Mouse (Mus musculus): ENCODE measurements around the gene Samd4b. TPM values are rescaled to one million over a fixed set of nuclear protein-coding genes. Genes with fewer than 3 reads are reported as not detected.
A peak's percentile ranks its signal among the peaks of the same experiment; 100 is the strongest.

The Samd4b gene
- total and polyA plus RNA-seq, 2 experiments from 2014 or later, result 12.4 to 53.5 TPM

DNA sequence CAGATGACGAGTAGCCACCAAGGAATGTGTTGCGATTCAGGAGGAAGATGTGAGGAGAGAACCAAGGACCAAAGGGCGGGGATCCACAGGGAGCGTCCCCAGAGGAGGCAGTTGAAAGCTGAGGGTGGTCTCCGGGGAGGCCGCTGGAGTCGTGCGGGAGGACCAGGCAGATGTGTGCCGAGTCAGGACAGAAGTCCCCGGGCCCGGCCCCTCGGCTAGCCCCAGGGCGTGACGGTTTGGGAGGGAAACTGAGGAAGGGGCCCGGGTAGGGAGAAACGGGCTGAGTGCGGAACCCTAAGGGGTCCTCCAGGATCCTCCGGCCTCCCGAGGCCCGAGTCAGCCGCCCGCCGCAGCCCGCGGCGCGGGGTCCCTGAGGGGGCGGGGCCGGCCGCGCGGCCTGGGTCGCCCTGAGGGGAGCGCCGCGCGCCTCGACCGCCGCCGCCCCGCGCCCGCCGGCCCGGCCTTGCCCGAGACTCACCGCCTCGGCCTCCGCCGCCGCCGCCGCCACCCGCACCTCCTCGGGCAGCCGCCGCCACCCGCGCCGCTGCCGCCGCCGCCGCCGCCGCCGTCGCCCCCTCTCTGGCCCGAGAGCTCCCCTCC, 162.2 kb downstream of the Samd4b start:
- Histone ChIP-seq H3K4me1 (ENCODE audit: control insufficient read depth, insufficient read depth) (peaks cover 47% of the 10 kb centered on the region), H3K36me3 (replicated peaks; ENCODE audit: control insufficient read depth, insufficient read depth, low read length) (0 out of 2 replicates have a peak, but pooled peaks cover 2% of the 10 kb centered on the region), H3K9me3 (replicated peaks; ENCODE audit: control insufficient read depth, low read length) (no peaks in the 10 kb centered on the region), H3K4me3 (ENCODE audit: low read depth, low read length) (peak overlapping the region; percentile 85), H3K9ac (replicated peaks; ENCODE audit: low read depth, low read length) (peak overlapping the region; percentile 96), H3K27me3 (ENCODE audit: control insufficient read depth, insufficient read depth, low read length) (no peaks in the 10 kb centered on the region), H3K27ac (ENCODE audit: low read depth) (peak overlapping the region; percentile 69), H3K4me2 (ENCODE audit: low read depth, low read length) (peak overlapping the region; percentile 87)
- DNase-seq (ENCODE audit: low spot score), result no peak
- TF ChIP-seq CTCF (IDR thresholded peaks at IDR 0.05; ENCODE audit: low read depth), result no peak
- no peak for TF ChIP-seq EP300 (IDR thresholded peaks at IDR 0.05; ENCODE audit: low read depth)
- ATAC-seq (ENCODE audit: insufficient read depth, low read depth), result peak; percentile 1; the same call in 1 of the 2 replicates
- 2% methylated on average over 18 of the region's 70 CpGs for WGBS

DNA sequence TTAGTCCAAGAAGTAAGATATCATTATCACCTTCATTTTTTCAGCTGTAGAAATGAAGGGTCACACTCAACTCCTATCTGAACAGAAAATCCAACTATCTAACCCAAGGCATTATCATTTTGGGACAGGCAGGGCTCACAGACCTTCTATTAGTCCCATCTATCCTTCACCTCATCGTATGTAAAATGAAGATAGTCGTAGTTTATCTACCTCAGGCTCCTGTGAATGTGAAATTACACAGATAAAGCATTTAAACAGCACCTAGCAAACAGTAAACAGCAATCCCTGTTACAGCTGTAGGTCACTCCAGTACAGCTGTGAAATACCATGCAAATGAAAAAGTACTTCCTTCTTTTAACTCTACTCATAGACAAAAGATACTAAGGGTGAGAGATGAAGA, 165.7 kb downstream of the Samd4b start:
- H3K4me3 ChIP-seq (ENCODE audit: low read depth, low read length), result no peak overlapping the region
- peak overlapping the region; percentile 24 for H3K4me2 ChIP-seq (ENCODE audit: low read depth, low read length)
- no peaks in the 10 kb centered on the region for H3K9me3 ChIP-seq (replicated peaks; ENCODE audit: control insufficient read depth, low read length)
- DNase-seq (ENCODE audit: low spot score) (no peak), ATAC-seq (ENCODE audit: insufficient read depth, low read depth) (no peak)
- H3K27ac ChIP-seq (ENCODE audit: low read depth), result peak overlapping the region; percentile 74
- 48% methylated on average over 2 of the region's 2 CpGs for WGBS
- peak overlapping the region; percentile 18; the same call in 1 of the 2 replicates for H3K9ac ChIP-seq (replicated peaks; ENCODE audit: low read depth, low read length)
- H3K4me1 ChIP-seq (ENCODE audit: control insufficient read depth, insufficient read depth), result peaks cover 67% of the 10 kb centered on the region
- no peak for TF ChIP-seq CTCF (IDR thresholded peaks at IDR 0.05; ENCODE audit: low read depth)
- TF ChIP-seq EP300 (IDR thresholded peaks at IDR 0.05; ENCODE audit: low read depth), result no peak
- H3K27me3 ChIP-seq (ENCODE audit: control insufficient read depth, insufficient read depth, low read length), result no peaks in the 10 kb centered on the region
- H3K36me3 ChIP-seq (replicated peaks; ENCODE audit: control insufficient read depth, insufficient read depth, low read length), result 0 out of 2 replicates have a peak, but pooled peaks cover 3% of the 10 kb centered on the region

DNA sequence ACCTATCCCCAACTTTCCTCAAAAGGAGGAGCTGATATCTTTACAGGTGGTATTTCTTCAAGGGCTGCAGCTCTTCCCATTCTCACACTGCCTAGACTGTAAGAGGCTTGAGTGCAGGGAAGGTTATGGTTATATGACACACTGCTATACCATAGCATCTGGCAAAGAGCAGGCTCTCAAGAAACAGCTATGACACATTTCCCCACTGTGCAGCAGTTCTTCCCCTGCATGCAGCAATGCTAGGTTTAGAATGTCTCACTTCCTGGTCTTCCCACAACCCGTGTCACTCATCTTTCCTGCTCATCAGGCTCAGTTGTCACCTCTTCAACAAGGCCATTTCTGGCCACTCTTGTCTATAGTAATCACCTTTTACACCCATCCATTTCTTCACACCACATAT, 167.4 kb downstream of the Samd4b start:
- no peak overlapping the region for H3K4me2 ChIP-seq (ENCODE audit: low read depth, low read length)
- no peak for DNase-seq (ENCODE audit: low spot score)
- ATAC-seq (ENCODE audit: insufficient read depth, low read depth), result no peak
- 19% methylated on average over 1 of the region's 1 CpGs for WGBS
- H3K4me3 ChIP-seq (ENCODE audit: low read depth, low read length), result no peak overlapping the region
- H3K36me3 ChIP-seq (replicated peaks; ENCODE audit: control insufficient read depth, insufficient read depth, low read length), result 0 out of 2 replicates have a peak, but pooled peaks cover 3% of the 10 kb centered on the region
- H3K9ac ChIP-seq (replicated peaks; ENCODE audit: low read depth, low read length), result no peak overlapping the region
- H3K4me1 ChIP-seq (ENCODE audit: control insufficient read depth, insufficient read depth), result peaks cover 67% of the 10 kb centered on the region
- TF ChIP-seq EP300 (IDR thresholded peaks at IDR 0.05; ENCODE audit: low read depth) (no peak), CTCF (IDR thresholded peaks at IDR 0.05; ENCODE audit: low read depth) (no peak)
- H3K9me3 ChIP-seq (replicated peaks; ENCODE audit: control insufficient read depth, low read length), result no peaks in the 10 kb centered on the region
- H3K27me3 ChIP-seq (ENCODE audit: control insufficient read depth, insufficient read depth, low read length), result no peaks in the 10 kb centered on the region
- no peak overlapping the region for H3K27ac ChIP-seq (ENCODE audit: low read depth)

DNA sequence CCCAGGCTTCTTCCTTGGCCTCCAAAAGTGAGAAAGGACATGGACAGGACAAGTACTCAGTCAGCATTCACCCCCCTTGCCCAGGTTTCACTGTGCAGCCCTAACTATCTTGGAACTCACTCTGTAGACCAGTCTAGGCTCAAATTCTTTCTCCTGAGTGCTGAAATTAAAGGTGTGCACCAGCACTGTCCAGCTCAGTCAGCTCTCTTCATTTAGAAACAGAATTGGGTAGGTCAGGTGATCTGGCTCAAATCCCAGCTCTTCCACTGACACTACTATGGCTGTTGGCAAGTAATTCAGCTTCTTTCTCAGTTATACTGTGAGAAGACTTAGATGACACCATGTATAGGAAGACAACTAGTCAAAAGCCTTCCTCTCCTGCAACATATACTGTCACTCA, 170.2 kb downstream of the Samd4b start:
- no peak overlapping the region for H3K4me3 ChIP-seq (ENCODE audit: low read depth, low read length)
- peak; percentile 47 for DNase-seq (ENCODE audit: low spot score)
- H3K4me2 ChIP-seq (ENCODE audit: low read depth, low read length), result no peak overlapping the region
- H3K27ac ChIP-seq (ENCODE audit: low read depth), result peak overlapping the region; percentile 16; the same call in 1 of the 2 replicates
- H3K9ac ChIP-seq (replicated peaks; ENCODE audit: low read depth, low read length), result no peak overlapping the region
- H3K9me3 ChIP-seq (replicated peaks; ENCODE audit: control insufficient read depth, low read length), result no peaks in the 10 kb centered on the region
- peak; percentile 72 for ATAC-seq (ENCODE audit: insufficient read depth, low read depth)
- TF ChIP-seq EP300 (IDR thresholded peaks at IDR 0.05; ENCODE audit: low read depth) (no peak), CTCF (IDR thresholded peaks at IDR 0.05; ENCODE audit: low read depth) (no peak)
- peaks cover 40% of the 10 kb centered on the region for H3K4me1 ChIP-seq (ENCODE audit: control insufficient read depth, insufficient read depth)
- no peaks in the 10 kb centered on the region for H3K27me3 ChIP-seq (ENCODE audit: control insufficient read depth, insufficient read depth, low read length)
- H3K36me3 ChIP-seq (replicated peaks; ENCODE audit: control insufficient read depth, insufficient read depth, low read length), result peaks cover 17% of the 10 kb centered on the region

DNA sequence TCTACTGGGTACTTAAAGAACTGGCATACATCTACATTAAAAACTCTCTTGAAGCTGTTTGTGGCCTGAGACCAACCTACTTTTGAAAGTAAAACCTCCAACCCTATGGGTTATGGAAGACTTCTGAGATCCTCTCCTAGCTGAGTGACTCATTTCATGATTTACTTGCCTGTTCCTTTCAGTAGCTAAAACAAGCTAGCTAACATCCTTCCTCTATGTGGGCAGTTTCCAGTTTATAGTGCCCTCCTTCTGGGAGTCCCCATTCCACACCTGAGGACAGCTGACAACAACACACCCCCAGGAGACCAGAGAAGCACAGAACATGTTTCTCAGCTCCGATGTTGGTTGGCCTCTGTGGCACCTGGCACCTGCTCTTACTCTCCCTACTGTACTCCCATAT, 174.9 kb downstream of the Samd4b start:
- H3K9ac ChIP-seq (replicated peaks; ENCODE audit: low read depth, low read length), result no peak overlapping the region
- ATAC-seq (ENCODE audit: insufficient read depth, low read depth) (no peak), DNase-seq (ENCODE audit: low spot score) (no peak)
- peaks cover 12% of the 10 kb centered on the region for H3K4me1 ChIP-seq (ENCODE audit: control insufficient read depth, insufficient read depth)
- WGBS, result 75% methylated on average over 1 of the region's 1 CpGs
- TF ChIP-seq EP300 (IDR thresholded peaks at IDR 0.05; ENCODE audit: low read depth) (no peak), CTCF (IDR thresholded peaks at IDR 0.05; ENCODE audit: low read depth) (no peak)
- H3K27me3 ChIP-seq (ENCODE audit: control insufficient read depth, insufficient read depth, low read length), result no peaks in the 10 kb centered on the region
- peaks cover 48% of the 10 kb centered on the region for H3K36me3 ChIP-seq (replicated peaks; ENCODE audit: control insufficient read depth, insufficient read depth, low read length)
- no peak overlapping the region for H3K4me3 ChIP-seq (ENCODE audit: low read depth, low read length)
- H3K4me2 ChIP-seq (ENCODE audit: low read depth, low read length), result no peak overlapping the region
- no peaks in the 10 kb centered on the region for H3K9me3 ChIP-seq (replicated peaks; ENCODE audit: control insufficient read depth, low read length)
- no peak overlapping the region for H3K27ac ChIP-seq (ENCODE audit: low read depth)

DNA sequence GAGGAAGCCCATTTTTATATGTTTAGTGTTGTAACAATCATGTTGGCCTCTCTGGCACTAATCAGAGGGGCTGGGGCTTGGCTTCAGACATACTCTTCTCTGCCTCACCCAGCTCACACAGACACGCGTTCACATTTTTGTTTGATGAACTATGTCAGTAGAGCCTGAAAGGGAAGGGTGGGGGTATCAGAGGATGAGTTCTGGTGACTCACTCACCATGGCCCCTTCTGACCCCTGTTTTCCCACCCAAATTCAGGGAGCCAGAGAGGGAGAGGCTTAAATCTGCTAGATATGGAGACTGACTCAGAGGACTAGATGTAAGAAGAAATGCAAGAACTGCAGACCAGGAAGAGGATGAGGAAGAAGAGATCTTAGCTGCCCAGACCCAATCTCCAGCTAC, 178.5 kb downstream of the Samd4b start:
- no peak for TF ChIP-seq EP300 (IDR thresholded peaks at IDR 0.05; ENCODE audit: low read depth)
- no peak for TF ChIP-seq CTCF (IDR thresholded peaks at IDR 0.05; ENCODE audit: low read depth)
- no peak overlapping the region for H3K4me2 ChIP-seq (ENCODE audit: low read depth, low read length)
- no peak overlapping the region for H3K9ac ChIP-seq (replicated peaks; ENCODE audit: low read depth, low read length)
- H3K4me1 ChIP-seq (ENCODE audit: control insufficient read depth, insufficient read depth), result peaks cover 12% of the 10 kb centered on the region; the same call in 1 of the 2 replicates
- no peak overlapping the region for H3K27ac ChIP-seq (ENCODE audit: low read depth)
- no peaks in the 10 kb centered on the region for H3K27me3 ChIP-seq (ENCODE audit: control insufficient read depth, insufficient read depth, low read length)
- 80% methylated on average over 2 of the region's 2 CpGs for WGBS
- DNase-seq (ENCODE audit: low spot score) (no peak), ATAC-seq (ENCODE audit: insufficient read depth, low read depth) (no peak)
- H3K9me3 ChIP-seq (replicated peaks; ENCODE audit: control insufficient read depth, low read length), result no peaks in the 10 kb centered on the region
- no peak overlapping the region for H3K4me3 ChIP-seq (ENCODE audit: low read depth, low read length)
- peaks cover 66% of the 10 kb centered on the region for H3K36me3 ChIP-seq (replicated peaks; ENCODE audit: control insufficient read depth, insufficient read depth, low read length)

All from heart, postnatal 0 days (tissue).